Mouse (Mus musculus) urinary bladder, postnatal 36 days (tissue): ENCODE results near the gene Ppard.

ENCODE experiments used
- DNase-seq, 2 experiments: peaks; one replicate each; pipeline ENCODE4 v3.0.0; 2022; ENCODE audit warnings: low spot score in 2 of 2, mixed read lengths in 1 of 2

Ppard gene

DNA sequence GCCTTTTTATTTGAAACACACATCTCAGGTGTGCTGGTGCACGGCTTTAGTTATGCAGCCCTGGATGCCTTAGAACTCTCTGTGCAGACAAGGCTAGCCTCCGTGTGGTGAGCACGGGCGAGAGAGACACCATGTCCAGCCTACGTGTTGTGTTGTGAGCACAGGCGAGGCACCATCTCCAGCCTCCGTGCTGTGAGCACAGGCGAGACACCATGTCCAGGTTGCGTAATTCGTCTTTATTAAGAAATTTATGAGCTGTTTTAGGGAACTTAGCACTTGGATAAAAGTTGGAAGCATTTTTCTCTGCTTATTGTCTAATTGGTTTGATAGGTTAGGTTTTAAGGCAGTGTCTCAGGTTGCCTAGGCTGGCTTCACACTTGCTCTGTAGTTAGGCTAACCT, 50.7 kb downstream of the Ppard start:
- DNase-seq, result no peak

DNA sequence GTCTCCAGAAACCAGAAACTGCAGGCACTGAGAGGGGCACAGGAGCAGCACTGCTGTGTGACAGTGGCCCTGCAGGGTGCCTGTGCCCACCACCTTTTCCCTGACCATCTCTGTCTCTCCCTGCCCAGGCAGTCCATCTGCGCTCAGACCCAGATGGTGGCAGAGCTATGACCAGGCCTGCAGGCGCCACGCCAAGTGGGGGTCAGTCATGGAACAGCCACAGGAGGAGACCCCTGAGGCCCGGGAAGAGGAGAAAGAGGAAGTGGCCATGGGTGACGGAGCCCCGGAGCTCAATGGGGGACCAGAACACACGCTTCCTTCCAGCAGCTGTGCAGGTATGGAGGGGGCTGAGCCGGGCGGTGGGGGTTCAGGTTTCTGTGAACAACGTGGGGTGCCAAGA, 53.6 kb downstream of the Ppard start:
- DNase-seq, result no peak

DNA sequence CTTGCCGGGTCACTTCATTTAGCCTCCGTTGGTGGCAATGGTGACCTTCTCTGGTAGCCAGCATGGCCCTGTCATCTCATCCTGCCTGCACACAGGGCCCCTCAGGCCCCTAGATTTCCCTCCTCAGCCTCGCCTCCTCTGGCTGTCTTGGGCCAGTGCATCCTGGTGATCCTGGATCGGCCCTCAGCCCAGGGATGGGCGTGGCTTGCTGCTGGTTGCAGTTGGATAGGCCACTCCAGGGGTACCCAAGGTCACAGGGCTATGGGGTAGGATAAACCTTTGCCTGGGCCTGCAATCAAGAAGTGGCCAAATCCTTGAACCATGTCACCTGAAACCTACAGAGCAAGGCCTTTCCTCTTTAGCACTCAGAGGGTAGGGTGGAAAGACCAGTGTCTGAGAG, 54.5 kb downstream of the Ppard start:
- no peak for DNase-seq

DNA sequence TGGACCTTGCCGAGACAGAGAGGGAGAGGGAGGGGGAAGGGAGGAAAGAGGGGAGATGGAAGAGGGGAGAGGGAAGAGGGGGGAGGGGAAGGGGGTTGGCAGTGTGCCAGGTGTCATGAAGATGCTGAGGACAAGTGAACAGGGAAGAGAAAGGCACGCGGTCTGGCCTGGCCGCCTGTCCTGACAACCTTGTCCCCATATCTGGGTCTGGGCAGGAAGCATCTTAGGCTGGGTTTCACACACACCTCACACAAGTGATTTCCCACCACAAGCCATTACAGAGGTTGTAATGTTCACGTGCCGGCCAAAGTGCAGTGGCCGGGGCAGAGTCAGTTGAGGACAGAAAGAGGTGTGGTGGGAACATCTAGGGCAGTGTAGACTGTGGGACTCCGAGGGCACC, 55.1 kb downstream of the Ppard start:
- DNase-seq, result no peak

DNA sequence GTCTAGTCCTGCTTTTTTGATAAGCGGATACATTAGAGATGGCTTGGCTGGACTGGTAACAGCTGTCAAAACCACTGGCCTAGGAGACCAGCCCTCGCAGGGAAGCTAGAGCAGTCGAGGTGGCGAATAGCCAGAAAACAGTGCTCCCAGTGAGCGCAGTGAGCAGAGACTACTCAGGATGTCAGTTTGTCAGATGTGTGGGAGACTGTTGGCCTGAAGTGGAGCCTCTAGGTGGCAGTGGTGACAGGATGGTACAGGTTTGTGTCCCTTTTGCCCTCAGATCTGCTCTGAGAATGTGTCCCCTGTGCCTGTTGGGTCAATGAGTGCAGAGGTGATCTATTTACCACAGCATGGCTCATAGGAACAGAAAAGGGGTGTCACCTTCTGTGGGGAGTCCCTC, 55.5 kb downstream of the Ppard start:
- DNase-seq, result no peak

DNA sequence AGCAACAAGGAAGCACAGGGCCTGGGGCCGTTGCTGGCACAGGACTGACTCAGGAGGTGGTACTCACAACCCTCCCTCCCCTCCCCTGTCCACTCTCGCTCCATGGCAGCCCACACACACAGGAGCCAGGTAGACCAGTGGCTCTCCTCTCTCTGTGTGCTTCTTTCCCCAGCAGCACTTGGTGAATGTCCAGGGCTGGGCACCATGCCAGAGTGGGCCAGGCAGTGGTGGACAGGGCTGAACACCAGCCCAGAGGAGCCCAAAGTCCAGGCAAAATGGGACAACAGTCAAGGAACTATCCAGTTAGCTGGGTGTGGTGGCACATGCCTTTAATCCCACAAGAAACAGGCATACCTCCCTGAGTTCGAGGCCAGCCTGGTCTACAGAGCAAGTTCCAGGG, 57.8 kb downstream of the Ppard start:
- peak in 1 of 2 experiments; percentile 76 for DNase-seq

DNA sequence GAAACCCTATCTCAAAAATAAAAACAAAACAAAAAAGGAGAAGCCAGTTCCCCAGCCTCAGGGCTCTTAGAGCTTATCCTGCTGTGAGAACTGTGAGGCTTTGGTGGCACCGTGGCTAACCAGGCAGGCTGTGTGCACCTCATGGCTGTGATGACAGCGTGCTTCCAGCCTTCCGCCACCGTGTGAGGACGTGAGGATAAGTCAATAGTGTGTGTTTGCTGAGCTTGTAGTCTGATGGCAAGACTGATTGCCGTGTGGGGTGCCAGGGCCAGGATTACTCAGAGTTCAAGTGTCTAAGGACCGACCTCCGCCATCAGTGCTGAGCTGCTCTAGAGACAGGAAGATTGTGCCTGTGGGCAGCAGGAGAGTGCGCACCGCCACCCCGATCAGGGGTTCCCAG, 58.2 kb downstream of the Ppard start:
- peak; percentile 45 to 57 for DNase-seq

DNA sequence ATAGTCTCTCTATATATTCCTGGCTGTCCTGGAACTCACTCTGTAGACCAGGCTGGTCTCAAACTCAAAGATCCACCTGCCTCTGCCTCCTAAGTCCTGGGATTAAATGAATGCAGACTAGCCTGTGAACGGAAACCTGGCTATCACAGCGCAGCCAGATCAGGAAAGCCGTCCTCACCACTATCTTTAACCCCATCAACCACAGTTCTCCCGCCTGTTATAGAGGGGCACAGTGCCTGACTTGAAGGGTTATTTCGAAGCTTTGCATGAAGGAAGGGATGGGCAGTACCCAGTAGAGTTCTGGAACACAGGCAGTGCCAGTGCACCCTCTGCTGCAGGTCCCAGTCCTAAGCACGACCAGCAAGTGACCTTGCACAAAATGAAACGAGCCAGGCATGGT, 58.8 kb downstream of the Ppard start:
- no peak for DNase-seq

DNA sequence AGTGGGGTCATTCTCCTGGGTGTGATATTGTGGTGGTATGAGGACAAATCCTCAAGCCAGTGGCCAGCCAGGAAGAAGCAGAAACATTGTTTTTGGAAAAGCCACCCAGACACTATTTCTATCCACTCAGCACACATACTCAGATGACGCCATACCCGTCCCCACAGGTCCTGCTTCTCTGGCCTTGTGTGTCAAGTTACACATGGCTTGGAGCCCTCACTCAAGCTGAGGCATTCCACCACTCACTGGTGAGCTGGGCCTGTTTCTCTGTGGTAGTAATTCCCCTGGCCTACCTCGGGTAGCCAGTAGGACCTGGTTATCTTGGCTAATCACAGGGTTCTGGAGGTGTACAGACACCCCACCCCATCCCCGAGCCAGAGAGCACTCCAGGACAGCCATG, 61.2 kb downstream of the Ppard start:
- DNase-seq, result no peak

DNA sequence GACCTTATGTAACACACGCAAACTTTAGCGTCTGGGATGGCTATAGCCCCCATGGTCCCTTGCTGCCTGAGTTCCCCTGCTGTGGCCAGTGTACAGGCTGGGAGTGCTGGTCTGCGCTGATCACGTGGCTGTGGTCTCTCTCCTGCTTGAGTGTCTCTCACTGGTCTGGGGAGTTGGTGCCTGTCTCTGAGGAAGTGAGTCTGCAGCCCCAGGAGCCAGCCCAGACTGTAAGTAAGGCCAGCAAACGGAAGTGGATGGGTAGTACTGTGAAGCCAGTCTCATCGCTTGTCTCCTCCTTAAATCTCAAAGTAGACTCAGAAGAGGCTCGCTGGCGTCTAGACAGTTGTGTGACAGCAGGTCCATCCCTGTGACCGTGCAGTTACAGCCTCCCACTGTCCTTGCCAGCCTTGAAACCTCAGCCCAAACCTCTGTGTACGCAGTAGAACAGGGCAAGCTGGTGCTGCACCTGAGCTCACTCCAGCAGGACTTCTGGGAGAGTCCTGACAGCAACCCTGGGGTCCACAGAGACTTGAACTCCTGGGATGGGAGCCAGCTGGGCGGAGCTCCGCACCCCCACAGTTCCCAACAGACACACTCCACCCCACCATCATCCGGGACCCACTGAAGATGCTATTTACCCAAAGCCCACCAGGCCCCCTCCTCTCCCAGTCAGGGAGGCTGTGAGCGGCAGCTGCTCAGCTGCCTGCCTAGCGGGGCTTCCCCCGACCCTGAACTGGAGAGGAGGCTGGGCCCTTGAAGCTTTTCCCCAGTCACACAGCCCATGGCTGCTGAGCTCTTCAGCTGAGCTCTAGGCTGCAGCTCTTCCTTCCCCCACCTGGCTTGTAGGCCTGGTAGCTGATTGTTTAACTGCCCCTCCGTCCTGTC, 62.2 kb downstream of the Ppard start:
- DNase-seq, result no peak

DNA sequence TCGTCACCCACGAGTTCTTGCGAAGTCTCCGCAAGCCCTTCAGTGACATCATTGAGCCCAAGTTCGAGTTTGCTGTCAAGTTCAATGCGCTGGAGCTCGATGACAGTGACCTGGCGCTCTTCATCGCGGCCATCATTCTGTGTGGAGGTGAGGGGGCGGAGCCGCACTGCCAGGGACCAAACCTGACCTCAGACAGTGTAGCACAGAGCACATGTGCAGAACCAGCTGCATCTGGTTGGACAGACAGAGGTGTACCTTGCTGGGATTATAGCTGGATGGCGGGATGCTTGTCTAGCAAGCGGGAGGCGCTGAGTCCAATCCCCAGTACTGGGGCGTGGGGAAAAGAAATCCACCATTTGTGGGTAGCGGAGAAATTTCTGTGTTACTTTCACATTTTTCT, 66.4 kb downstream of the Ppard start:
- no peak for DNase-seq

DNA sequence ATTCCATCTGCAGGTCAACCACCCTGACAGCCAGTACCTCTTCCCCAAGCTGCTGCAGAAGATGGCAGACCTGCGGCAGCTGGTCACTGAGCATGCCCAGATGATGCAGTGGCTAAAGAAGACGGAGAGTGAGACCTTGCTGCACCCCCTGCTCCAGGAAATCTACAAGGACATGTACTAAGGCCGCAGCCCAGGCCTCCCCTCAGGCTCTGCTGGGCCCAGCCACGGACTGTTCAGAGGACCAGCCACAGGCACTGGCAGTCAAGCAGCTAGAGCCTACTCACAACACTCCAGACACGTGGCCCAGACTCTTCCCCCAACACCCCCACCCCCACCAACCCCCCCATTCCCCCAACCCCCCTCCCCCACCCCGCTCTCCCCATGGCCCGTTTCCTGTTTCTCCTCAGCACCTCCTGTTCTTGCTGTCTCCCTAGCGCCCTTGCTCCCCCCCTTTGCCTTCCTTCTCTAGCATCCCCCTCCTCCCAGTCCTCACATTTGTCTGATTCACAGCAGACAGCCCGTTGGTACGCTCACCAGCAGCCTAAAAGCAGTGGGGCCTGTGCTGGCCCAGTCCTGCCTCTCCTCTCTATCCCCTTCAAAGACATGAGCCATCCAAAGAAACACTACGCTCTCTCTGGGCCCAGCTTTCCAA, 67.3 kb downstream of the Ppard start:
- no peak for DNase-seq

DNA sequence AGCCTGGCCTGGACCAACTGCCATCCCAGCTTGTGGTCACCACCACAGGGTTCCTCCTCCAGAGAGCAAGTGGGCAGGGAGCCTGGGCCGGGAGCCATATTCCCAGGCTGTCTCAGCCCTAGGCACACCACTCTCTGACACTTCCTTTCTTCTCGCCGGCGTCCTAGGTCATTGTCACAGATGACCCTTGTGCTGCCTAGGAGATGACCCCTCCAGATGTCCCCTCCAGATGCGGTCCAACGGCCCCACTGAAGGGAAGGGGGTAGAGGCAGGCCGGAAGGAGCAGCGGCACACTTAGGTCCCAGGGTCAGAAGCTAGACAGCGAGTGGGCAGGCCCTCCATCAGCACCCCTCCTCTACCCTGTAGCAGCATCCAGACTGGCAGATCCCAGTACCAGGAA, 67.8 kb downstream of the Ppard start:
- no peak for DNase-seq

DNA sequence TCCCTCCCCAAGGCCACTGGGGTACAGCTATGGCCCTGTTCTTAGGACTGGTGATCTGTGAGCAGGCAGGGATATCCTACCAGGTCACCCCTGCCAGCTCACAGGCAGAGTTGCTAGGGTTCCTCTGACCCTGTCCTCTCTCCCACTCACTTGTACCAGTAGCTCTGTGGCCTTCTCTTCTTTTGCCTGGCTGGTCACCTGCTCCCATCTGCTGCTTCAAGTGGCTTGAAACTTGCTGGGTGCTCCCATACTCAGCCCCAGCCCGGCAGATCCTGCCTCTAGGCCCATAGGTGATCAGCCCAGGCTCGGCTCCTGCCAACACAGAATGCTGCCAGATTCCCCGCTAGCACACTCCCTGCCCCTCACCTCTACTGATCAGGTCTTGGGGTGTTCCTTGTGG, 68.3 kb downstream of the Ppard start:
- no peak for DNase-seq

DNA sequence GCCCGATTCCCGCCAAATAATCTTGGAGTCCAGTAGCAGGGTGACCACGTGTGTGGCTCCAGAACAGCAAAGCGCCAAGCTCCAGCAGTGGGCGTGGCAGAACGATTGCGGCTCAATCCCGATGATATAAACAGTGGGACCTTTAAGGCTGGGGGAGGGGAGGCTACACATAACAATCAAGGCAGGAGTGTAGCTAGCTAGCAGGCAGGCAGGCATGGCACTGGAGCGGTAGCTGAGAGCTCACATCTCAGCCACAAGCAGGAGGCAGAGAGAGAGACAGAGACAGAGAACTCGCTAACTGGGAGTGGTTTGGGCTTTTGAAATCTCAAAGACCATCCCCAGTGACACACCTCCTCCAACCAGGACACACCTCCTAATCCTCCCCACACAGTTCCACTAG, 72.7 kb downstream of the Ppard start:
- DNase-seq, result no peak

DNA sequence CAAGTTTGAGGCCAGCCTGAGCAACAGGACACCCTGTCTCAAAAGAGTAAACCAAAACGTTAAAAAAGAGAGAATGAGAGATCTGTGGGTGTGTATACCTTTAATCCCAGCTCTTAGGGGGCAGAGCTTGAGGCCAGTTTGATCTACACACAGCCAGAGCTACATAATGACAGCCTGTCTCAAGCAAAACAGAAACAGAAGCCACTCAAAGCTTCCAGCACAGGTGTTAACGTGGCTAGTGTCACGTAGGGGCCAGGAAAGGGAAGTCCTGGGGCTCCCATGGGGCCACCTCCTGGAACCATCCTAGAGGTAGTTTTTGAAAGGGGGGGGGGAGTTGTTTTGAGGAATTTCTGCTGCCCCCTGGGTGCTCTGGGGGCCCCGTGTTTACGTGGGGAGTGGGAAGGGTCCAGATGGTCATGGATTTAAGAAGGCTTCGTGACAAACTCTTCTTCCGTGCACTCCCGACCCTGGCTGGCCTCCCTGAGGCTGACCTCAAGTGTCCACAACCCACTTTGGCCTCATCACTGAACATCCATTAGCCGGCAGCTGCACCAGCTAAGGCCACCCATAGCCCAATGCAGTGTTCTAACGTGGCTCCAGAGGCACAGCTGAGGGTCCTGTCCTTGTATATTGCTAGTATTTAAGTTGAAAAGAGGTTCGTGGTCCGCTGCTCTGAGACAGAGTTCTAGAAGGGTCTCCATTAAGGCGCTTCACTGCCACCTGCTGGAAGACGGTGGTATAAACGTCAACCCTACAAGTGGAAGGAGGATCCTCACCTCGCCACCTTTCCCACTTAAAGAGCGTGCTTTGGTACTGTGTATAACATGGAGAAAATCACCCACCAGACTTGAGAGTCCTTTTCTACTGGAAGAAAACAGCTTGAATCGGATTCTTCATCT, 76.0 kb downstream of the Ppard start:
- DNase-seq, result peak; percentile 83 to 87

DNA sequence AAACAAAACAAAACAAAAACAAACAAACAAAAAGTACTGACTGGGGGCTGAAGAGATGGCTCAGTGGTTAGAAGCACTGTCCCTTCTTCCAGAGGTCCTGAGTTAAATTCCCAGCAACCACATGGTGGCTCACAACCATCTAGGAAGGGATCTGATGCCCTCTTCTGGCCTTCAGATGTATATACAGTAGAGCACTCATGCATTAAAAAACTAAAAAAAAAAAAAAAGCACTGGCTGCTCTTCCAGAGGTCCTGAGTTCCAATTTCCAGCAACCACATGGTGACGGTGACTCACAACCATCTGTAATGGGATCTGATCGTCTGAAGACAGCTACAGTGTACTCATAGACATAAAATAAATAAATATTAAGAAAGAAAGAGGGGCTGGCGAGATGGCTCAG, 78.3 kb downstream of the Ppard start:
- DNase-seq, result no peak

DNA sequence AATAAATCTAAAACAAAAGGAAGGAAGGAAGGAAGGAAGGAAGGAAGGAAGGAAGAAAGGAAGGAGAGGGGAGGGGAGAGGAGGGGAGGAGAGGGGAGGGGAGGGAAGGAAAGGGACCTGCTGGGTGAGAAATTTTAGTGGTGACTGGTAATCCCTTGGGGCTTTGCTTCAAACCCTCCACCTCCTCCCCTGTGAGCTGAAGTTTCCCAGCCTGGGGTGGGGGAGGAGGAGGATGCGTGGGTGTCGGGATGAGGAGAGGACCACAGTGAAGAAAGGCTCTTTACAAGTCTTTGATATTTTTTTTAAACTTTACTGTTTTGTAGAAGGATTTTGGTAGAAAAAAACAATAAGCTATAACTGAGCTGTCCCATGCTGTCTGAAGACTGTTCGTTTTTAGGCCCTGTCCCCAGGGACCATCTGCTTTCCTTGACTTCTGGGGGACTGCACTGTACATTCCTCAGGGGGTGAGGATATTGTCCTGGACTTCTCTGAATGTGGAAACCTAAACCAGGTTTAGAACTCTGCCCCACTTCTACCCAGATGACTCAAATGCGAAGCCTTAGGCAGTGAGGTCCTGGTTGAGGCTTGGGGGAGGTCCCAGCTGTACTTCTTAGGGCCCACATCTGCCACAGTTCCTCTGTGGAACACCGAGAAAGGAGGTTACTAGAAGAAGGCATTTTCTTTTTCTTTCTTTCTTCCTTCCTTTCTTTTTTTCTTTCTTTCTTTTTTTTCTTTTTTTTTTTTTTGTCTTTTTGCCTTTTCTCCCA, 79.0 kb downstream of the Ppard start:
- no peak for DNase-seq

DNA sequence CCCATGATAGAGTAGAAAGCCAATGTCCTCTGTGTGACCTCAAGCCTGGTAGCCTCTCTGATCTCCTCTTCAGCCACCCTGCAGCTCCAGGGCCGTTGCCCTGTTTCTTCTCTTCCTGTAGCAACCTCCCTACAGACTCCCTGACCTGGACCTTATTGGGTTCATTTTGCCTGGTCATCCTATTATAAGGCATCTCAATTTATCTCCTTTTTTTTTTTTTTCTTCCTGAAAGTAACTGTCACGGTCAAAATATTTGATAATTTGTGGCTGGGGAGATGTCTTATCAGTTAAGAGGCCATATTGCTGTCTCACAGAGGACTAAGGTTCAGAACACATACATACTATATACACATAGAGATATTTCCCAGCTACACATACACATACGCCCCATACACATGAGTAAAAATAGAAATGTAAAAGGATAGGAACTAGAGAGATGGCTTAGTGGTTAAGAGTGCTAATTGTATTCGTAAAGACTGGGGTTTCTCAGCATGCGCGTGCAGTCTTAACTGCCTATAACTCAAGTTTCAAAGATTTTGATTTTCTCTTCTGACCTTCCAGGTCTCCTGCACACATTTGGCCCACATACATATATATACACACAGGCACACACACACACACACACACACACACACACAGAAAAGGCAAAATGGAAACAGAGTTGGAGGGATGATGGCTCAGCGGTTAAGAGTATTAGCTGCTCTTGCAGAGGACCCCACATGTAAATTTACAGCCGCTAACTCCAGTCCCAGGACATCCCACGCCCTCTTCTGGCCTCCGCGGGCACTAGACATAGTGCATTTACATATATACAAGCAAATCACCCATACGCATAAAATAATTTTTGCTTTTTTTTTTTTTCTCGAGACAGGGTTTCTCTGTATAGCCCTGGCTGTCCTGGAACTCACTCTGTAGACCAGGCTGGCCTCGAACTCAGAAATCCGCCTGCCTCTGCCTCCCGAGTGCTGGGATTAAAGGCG, 80.0 kb downstream of the Ppard start:
- DNase-seq, result no peak

DNA sequence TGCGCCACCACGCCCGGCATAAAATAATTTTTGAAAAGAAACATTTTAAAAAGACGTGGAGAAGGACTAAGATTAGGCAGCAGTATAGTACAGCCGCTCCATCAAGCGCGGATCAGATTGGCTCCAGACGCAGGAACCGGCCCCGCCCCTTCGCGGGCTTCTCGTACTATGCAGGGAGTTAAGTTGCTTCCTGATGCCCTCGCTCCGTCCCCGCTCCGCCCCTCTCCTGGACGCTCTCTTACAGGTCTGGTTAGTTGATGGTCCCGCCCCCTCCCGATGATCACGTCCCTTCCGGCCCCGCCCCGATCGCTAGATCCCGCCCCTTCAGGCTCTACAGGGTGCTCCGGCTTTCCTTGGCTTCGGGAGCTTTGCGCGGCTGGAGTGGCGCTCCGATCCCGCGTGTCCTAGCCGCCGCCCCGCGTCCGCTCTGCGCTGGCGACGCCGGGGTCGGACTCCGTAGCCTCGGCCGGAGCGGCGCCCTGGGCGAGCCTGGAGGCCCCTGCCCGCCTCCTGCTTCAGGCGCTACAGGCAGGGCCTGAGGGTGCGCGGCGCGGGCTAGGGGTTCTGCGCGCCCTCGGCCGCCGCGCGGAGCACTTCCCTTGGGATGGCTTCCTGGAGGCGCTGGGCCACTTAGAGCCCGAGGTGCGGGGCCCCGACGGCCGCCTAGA, 80.8 kb downstream of the Ppard start, which contains the start of gene Fance:
Gene Fance, plus strand, starts transcription at position 308 of the 668 bp plus-strand sequence.
- DNase-seq, result peak; percentile 87 to 96
